Mouse (Mus musculus) intestine, embryonic 15.5 days (tissue): ENCODE measurements around the gene Hltf. TPM values are rescaled to one million over a fixed set of nuclear protein-coding genes. Genes with fewer than 3 reads are reported as not detected.

Experiments
- ATAC-seq: fragments of 200-750 bp; cut with Nextera tagmentation; 2 replicates; pipeline ENCODE4 v1.8.0; 2017; ENCODE audit warnings: moderate TSS enrichment, moderate library complexity
- H3K27ac ChIP-seq: fragments of 300-500 bp; sonication (generic); 2 replicates; pipeline ENCODE4 v1.5.1; 2015; ENCODE audit warnings: mild to moderate bottlenecking, inconsistent platforms
- H3K27me3 ChIP-seq: fragments of 300-500 bp; sonication (generic); replicated peaks from 2 replicates; pipeline ENCODE4 v1.6.1; 2015; ENCODE audit warnings: inconsistent platforms
- H3K36me3 ChIP-seq: fragments of 300-500 bp; sonication (generic); 2 replicates; pipeline ENCODE4 v1.6.1; 2015; ENCODE audit warnings: inconsistent platforms
- H3K4me1 ChIP-seq: fragments of 300-500 bp; sonication (generic); replicated peaks from 2 replicates; pipeline ENCODE4 v1.6.1; 2015; ENCODE audit warnings: inconsistent platforms
- H3K4me2 ChIP-seq: fragments of 300-500 bp; sonication (generic); replicated peaks from 2 replicates; pipeline ENCODE4 v1.6.1; 2015; ENCODE audit warnings: mild to moderate bottlenecking, inconsistent platforms
- H3K4me3 ChIP-seq: fragments of 300-500 bp; sonication (generic); replicated peaks from 2 replicates; pipeline ENCODE4 v1.5.1; 2015; ENCODE audit warnings: inconsistent platforms
- H3K9ac ChIP-seq: fragments of 300-500 bp; sonication (generic); 2 replicates; pipeline ENCODE4 v1.6.1; 2015; ENCODE audit warnings: inconsistent platforms
- H3K9me3 ChIP-seq: fragments of 300-500 bp; sonication (generic); 2 replicates; pipeline ENCODE4 v1.6.1; 2016; ENCODE audit warnings: inconsistent platforms
- WGBS: fragments of 180-500 bp; shearing (Covaris S2); methylation state at CpG from one replicate; pipeline ENCODE4 v1.1.7; 2015; 5-methylcytosine and 5-hydroxymethylcytosine counted together
- polyA plus RNA-seq: library from polyadenylated mRNA; unstranded; fragments of >200 nt; fragmentation: Nextera tagmentation; extraction: Ambion mirVana; gene quantifications from 2 replicates; pipeline ENCODE4 v1.2.1, GENCODE M21; 2015

The Hltf gene
- polyA plus RNA-seq, 1 experiment from 2014 or later: 15.0 TPM

- peak; percentile 97 for ATAC-seq
- Histone ChIP-seq H3K4me1 (0 out of 2 replicates have a peak, but pooled peaks cover 2% of the 10 kb centered on the region), H3K36me3 (no peaks in the 10 kb centered on the region), H3K27ac (no peak within 1 kb of the TSS), H3K9ac (peak within 1 kb of the TSS; percentile 63), H3K27me3 (no peaks in the 10 kb centered on the region), H3K9me3 (no peaks in the 10 kb centered on the region), H3K4me2 (peak within 1 kb of the TSS; percentile 91), H3K4me3 (peak within 1 kb of the TSS; percentile 53)
- under 1% methylated on average over 73 of the region's 73 CpGs for WGBS
Observed at GRCm38 (mm10) chr3:20154531-20155367, 97.1 kb downstream of the Hltf start, which contains the start of gene Gyg. TSS of gene Gyg (minus strand) at chr3:20155317.

GRCm38 (mm10) chr3:20155476-20155875, 97.9 kb downstream of the Hltf start:
- 80% methylated on average over 6 of the region's 6 CpGs for WGBS
- Histone ChIP-seq H3K9me3 (no peaks in the 10 kb centered on the region), H3K4me1 (0 out of 2 replicates have a peak, but pooled peaks cover 2% of the 10 kb centered on the region), H3K4me3 (peak overlapping the region; percentile 53), H3K36me3 (no peaks in the 10 kb centered on the region), H3K27ac (no peak overlapping the region), H3K4me2 (peak overlapping the region; percentile 91), H3K27me3 (no peaks in the 10 kb centered on the region), H3K9ac (no peak overlapping the region)
- no peak for ATAC-seq

- no peak overlapping the region for H3K4me2 ChIP-seq
- no peak overlapping the region for H3K9ac ChIP-seq
- 60% methylated on average over 1 of the region's 1 CpGs for WGBS
- H3K9me3 ChIP-seq: no peaks in the 10 kb centered on the region
- no peak for ATAC-seq
- H3K27me3 ChIP-seq: no peaks in the 10 kb centered on the region
- no peaks in the 10 kb centered on the region for H3K36me3 ChIP-seq
- H3K4me3 ChIP-seq: no peak overlapping the region
- H3K27ac ChIP-seq: no peak overlapping the region
- H3K4me1 ChIP-seq: no peaks in the 10 kb centered on the region
Observed at GRCm38 (mm10) chr3:20167487-20167886, 109.9 kb downstream of the Hltf start.

Other genes with a start within 250 kb of the Hltf start
- gene Cp, start 100.8 kb upstream of the Hltf start, polyA plus RNA-seq: 1.1 and 1.5 TPM in 2 replicates
- gene Hps3, start 22.5 kb upstream of the Hltf start, polyA plus RNA-seq: 9.4 and 11.0 TPM in 2 replicates
- gene Gyg, start 97.5 kb downstream of the Hltf start, polyA plus RNA-seq: 47.4 and 49.0 TPM in 2 replicates
- gene Cpa3, start 184.4 kb downstream of the Hltf start, polyA plus RNA-seq: 3.9 and 4.9 TPM in 2 replicates
- 27.1 and 91.9 TPM in 2 replicates for gene Cpb1, start 217.9 kb downstream of the Hltf start, polyA plus RNA-seq